Mouse (Mus musculus): ENCODE measurements around the gene Lpxn.
A peak's percentile ranks its signal among the peaks of the same experiment; 100 is the strongest.

Gene Lpxn

GRCm38 (mm10) chr19:12805730-12806129 lies 9.7 kb downstream of the Lpxn start:
- no peak for DNase-seq (ENCODE audit: low read depth)

- DNase-seq (ENCODE audit: low read depth): no peak
These were observed 10.2 kb downstream of the Lpxn start for GRCm38 (mm10) chr19:12806214-12806613.

GRCm38 (mm10) chr19:12812644-12813364 lies 16.8 kb downstream of the Lpxn start:
- no peak for DNase-seq (ENCODE audit: low read depth)

GRCm38 (mm10) chr19:12813883-12814282 lies 17.9 kb downstream of the Lpxn start:
- DNase-seq (ENCODE audit: low read depth): no peak

- no peak for DNase-seq (ENCODE audit: low read depth)
These were observed 22.5 kb downstream of the Lpxn start for GRCm38 (mm10) chr19:12818507-12818906.

GRCm38 (mm10) chr19:12820383-12820782 lies 24.4 kb downstream of the Lpxn start:
- DNase-seq (ENCODE audit: low read depth): peak; percentile 32

GRCm38 (mm10) chr19:12824549-12824948 lies 28.6 kb downstream of the Lpxn start:
- no peak for DNase-seq (ENCODE audit: low read depth)

GRCm38 (mm10) chr19:12830823-12831430 lies 34.9 kb downstream of the Lpxn start:
- DNase-seq (ENCODE audit: low read depth): no peak

GRCm38 (mm10) chr19:12831559-12831958 lies 35.6 kb downstream of the Lpxn start:
- DNase-seq (ENCODE audit: low read depth): no peak

- DNase-seq (ENCODE audit: low read depth): peak; percentile 58
These were observed 37.6 kb downstream of the Lpxn start for GRCm38 (mm10) chr19:12833625-12834024.

GRCm38 (mm10) chr19:12838507-12838906 lies 42.5 kb downstream of the Lpxn start:
- no peak for DNase-seq (ENCODE audit: low read depth)

GRCm38 (mm10) chr19:12846382-12846781 lies 50.4 kb downstream of the Lpxn start, which contains the start of gene Gm5244:
Gm5244 (plus strand) TSS chr19:12846682.
- no peak for DNase-seq (ENCODE audit: low read depth)

GRCm38 (mm10) chr19:12856983-12857382 lies 61.0 kb downstream of the Lpxn start, which contains the start of gene Olfr1444:
Olfr1444 (plus strand) TSS chr19:12857283.
- no peak for DNase-seq (ENCODE audit: low read depth)

All from c-Kit-positive CD71-negative TER-119-negative erythroid progenitor cells, embryonic 14.5 days (primary cell).